Comparison of ENCODE assay signal across 11 mouse cellular contexts in genomic region chr4:117374078-117374540, GRCm38 (mm10).
DNase-seq lines count a peak whose midpoint lies in the region; ATAC-seq lines count a peak whose summit lies in the region.
"Had no signal": no experiment of that assay in that cellular context is flagged by ENCODE, and none has a peak within 500 bp of the region (broad histone marks: within the 10 kb centered on the region; RNA-seq: fewer than 3 reads in every experiment).

No protein-coding gene starts in this region.

- no peak overlapping the region for H3K27ac ChIP-seq in heart, embryonic 15.5 days
- H3K27ac ChIP-seq in embryonic facial prominence, embryonic 11.5 days (replicated peaks; ENCODE audit: low read depth, low read length) = no peak overlapping the region
- H3K27ac ChIP-seq in hindbrain, embryonic 12.5 days = peak overlapping the region; percentile 85
- no peak overlapping the region for H3K27ac ChIP-seq in midbrain, embryonic 14.5 days (replicated peaks; ENCODE audit: low read depth, low read length)

- H3K4me2 ChIP-seq in heart, embryonic 15.5 days = peak overlapping the region; percentile 20; the same call in 1 of the 2 replicates
- H3K4me2 ChIP-seq in embryonic facial prominence, embryonic 11.5 days (ENCODE audit: low read depth, low read length) = peak overlapping the region; percentile 40
- H3K4me2 ChIP-seq in hindbrain, embryonic 12.5 days (replicated peaks) = peak overlapping the region; percentile 42
- H3K4me2 ChIP-seq in midbrain, embryonic 14.5 days (ENCODE audit: low read length) = peak overlapping the region; percentile 39

- no peaks in the 10 kb centered on the region for H3K9me3 ChIP-seq in heart, embryonic 15.5 days (replicated peaks)
- H3K9me3 ChIP-seq in embryonic facial prominence, embryonic 11.5 days (replicated peaks; ENCODE audit: control insufficient read depth, low read length) = no peaks in the 10 kb centered on the region
- 0 out of 2 replicates have a peak, but pooled peaks cover 2% of the 10 kb centered on the region for H3K9me3 ChIP-seq in hindbrain, embryonic 12.5 days (replicated peaks)
- no peaks in the 10 kb centered on the region for H3K9me3 ChIP-seq in midbrain, embryonic 14.5 days (ENCODE audit: control insufficient read depth, low read length)

- H3K27me3 ChIP-seq in heart, embryonic 15.5 days = peaks cover 6% of the 10 kb centered on the region; the same call in 1 of the 2 replicates
- H3K27me3 ChIP-seq in embryonic facial prominence, embryonic 11.5 days (ENCODE audit: control insufficient read depth, insufficient read depth, low read length) = no peaks in the 10 kb centered on the region
- H3K27me3 ChIP-seq in hindbrain, embryonic 12.5 days = peaks cover 95% of the 10 kb centered on the region
- H3K27me3 ChIP-seq in midbrain, embryonic 14.5 days (ENCODE audit: control insufficient read depth, insufficient read depth, low read length) = peaks cover 72% of the 10 kb centered on the region

- no peak overlapping the region for H3K9ac ChIP-seq in heart, embryonic 15.5 days
- H3K9ac ChIP-seq in embryonic facial prominence, embryonic 11.5 days (replicated peaks; ENCODE audit: low read length) = peak overlapping the region; percentile 27
- H3K9ac ChIP-seq in hindbrain, embryonic 12.5 days = peak overlapping the region; percentile 4; the same call in 1 of the 2 replicates
- H3K9ac ChIP-seq in midbrain, embryonic 14.5 days (replicated peaks; ENCODE audit: low read length) = no peak overlapping the region

- ATAC-seq in heart, embryonic 15.5 days (replicated peaks; ENCODE audit: insufficient number of reproducible peaks, insufficient read depth, low FRiP score, low read depth) = no peak
- no peak; the same call in 1 of the 2 replicates for ATAC-seq in embryonic facial prominence, embryonic 11.5 days (replicated peaks; ENCODE audit: insufficient number of reproducible peaks, low FRiP score, low TSS enrichment, low read depth)
- ATAC-seq in hindbrain, embryonic 12.5 days (ENCODE audit: low FRiP score) = peak; percentile 57
- no peak for ATAC-seq in midbrain, embryonic 14.5 days (ENCODE audit: low FRiP score, low TSS enrichment)
- ATAC-seq in activated CD4-positive, CD25-positive, alpha-beta regulatory T cell, adult 4 months = no peak

- 31% methylated on average over 10 of the region's 10 CpGs for WGBS in heart, embryonic 15.5 days
- 12% methylated on average over 10 of the region's 10 CpGs for WGBS in embryonic facial prominence, embryonic 11.5 days
- WGBS in hindbrain, embryonic 12.5 days = 7% methylated on average over 10 of the region's 10 CpGs
- 4% methylated on average over 10 of the region's 10 CpGs for WGBS in midbrain, embryonic 14.5 days

- no peaks in the 10 kb centered on the region for H3K36me3 ChIP-seq in heart, embryonic 15.5 days
- no peaks in the 10 kb centered on the region for H3K36me3 ChIP-seq in embryonic facial prominence, embryonic 11.5 days (replicated peaks; ENCODE audit: control insufficient read depth, insufficient read depth, low read depth, low read length)
- H3K36me3 ChIP-seq in hindbrain, embryonic 12.5 days = no peaks in the 10 kb centered on the region
- no peaks in the 10 kb centered on the region for H3K36me3 ChIP-seq in midbrain, embryonic 14.5 days (ENCODE audit: control insufficient read depth, insufficient read depth, low read length)

- no peak overlapping the region for H3K4me3 ChIP-seq in heart, embryonic 15.5 days
- H3K4me3 ChIP-seq in embryonic facial prominence, embryonic 11.5 days (ENCODE audit: low read depth, low read length) = no peak overlapping the region
- peak overlapping the region; percentile 3; the same call in 1 of the 2 replicates for H3K4me3 ChIP-seq in hindbrain, embryonic 12.5 days
- no peak overlapping the region for H3K4me3 ChIP-seq in midbrain, embryonic 14.5 days (replicated peaks; ENCODE audit: low read depth, low read length)

- no peak for DNase-seq in heart, adult 18-20 months
- DNase-seq in embryonic facial prominence, embryonic 11.5 days (ENCODE audit: low spot score) = no peak
- no peak for DNase-seq in midbrain, embryonic 14.5 days
- no peak for DNase-seq in spleen, adult 18-20 months
- DNase-seq in left cerebral cortex, adult 18-20 months (ENCODE audit: low spot score in 2 of 2) = no peak
- DNase-seq: cerebellum, postnatal 14 days; gastrocnemius, postnatal 10 days; kidney, postnatal 25 days had no signal

- peaks cover 9% of the 10 kb centered on the region for H3K4me1 ChIP-seq in heart, embryonic 15.5 days (replicated peaks)
- H3K4me1 ChIP-seq in embryonic facial prominence, embryonic 11.5 days (ENCODE audit: control insufficient read depth, insufficient read depth, low read length) = peaks cover 7% of the 10 kb centered on the region; the same call in 1 of the 2 replicates
- peaks cover 39% of the 10 kb centered on the region for H3K4me1 ChIP-seq in hindbrain, embryonic 12.5 days
- H3K4me1 ChIP-seq in midbrain, embryonic 14.5 days (ENCODE audit: control insufficient read depth, insufficient read depth, low read length) = peaks cover 23% of the 10 kb centered on the region

Comparison
In these comparisons a context has a peak if more than half of its experiments do, and no peak if none do; other contexts are left out.
1. H3K9ac ChIP-seq: peak in embryonic facial prominence, embryonic 11.5 days (single experiment) and hindbrain, embryonic 12.5 days (single experiment); none in heart, embryonic 15.5 days (single experiment) and midbrain, embryonic 14.5 days (single experiment).
2. Peak in every context shown above with its lines, with median percentiles within 50 percentile points of each other: H3K4me2 ChIP-seq.